Mouse (Mus musculus) gastrocnemius, adult 2 months (tissue): ENCODE measurements around the gene Herpud1. TPM values are rescaled to one million over a fixed set of nuclear protein-coding genes. Genes with fewer than 3 reads are reported as not detected.

ENCODE experiments used
- DNase-seq: peaks from one replicate; pipeline ENCODE4 v3.0.0; 2022
- H3K27ac ChIP-seq: fragments of 200-600 bp; 2 replicates; pipeline ENCODE4 v1.8.1; 2022; ENCODE audit warnings: mild to moderate bottlenecking
- H3K4me3 ChIP-seq: fragments of 200-600 bp; 2 replicates; pipeline ENCODE4 v1.8.1; 2022; ENCODE audit warnings: mild to moderate bottlenecking, moderate library complexity
- CTCF ChIP-seq: fragments of 200-600 bp; IDR thresholded peaks from 2 replicates; pipeline ENCODE4 v1.8.1; 2022; ENCODE audit warnings: antibody characterized with exemption, mild to moderate bottlenecking, moderate library complexity
- intact Hi-C: fragments of 180-260 bp; cut with DNase I; formaldehyde crosslinking; loops from one replicate; pipeline ENCODE4 v1.15.1; 2025
- long read RNA-seq, 2 experiments: library from polyadenylated mRNA; stranded (forward); transcript quantifications; one replicate each; pipeline ENCODE4 v2.0.0; 2021
- total RNA-seq, 2 experiments: library from RNA; stranded (reverse); gene quantifications; 2 replicates each; pipeline ENCODE4 v1.2.3; 2021

Gene Herpud1
- 100 to 1,000 TPM; 111 to 117 TPM for total RNA-seq
- long read RNA-seq, experiment 1, transcript Herpud1-201 (8 exons, 1,873 nt), result minor isoform, 13 of 136 reads
- long read RNA-seq, experiment 1, transcript Herpud1-205 (8 exons, 1,952 nt), result major isoform, 113 of 136 reads
- long read RNA-seq, experiment 1, partial matches to known transcripts, result 2 of 136 reads
- long read RNA-seq, experiment 1, other reads (novel, unspliced or antisense), result 8 of 136 reads
- long read RNA-seq, experiment 2, transcript Herpud1-201 (8 exons, 1,873 nt), result minor isoform, 13 of 161 reads
- long read RNA-seq, experiment 2, transcript Herpud1-205 (8 exons, 1,952 nt), result major isoform, 130 of 161 reads
- long read RNA-seq, experiment 2, partial matches to known transcripts, result 5 of 161 reads
- long read RNA-seq, experiment 2, other reads (novel, unspliced or antisense), result 13 of 161 reads

GRCm38 (mm10) chr8:94386214-94387026 is at the start of gene Herpud1:
Gene Herpud1 (plus strand): TSS chr8:94386438.
- intact Hi-C loops, result no loop called here
- DNase-seq, result peak; percentile 99
- peak within 1 kb of the TSS; percentile 96 for H3K27ac ChIP-seq
- H3K4me3 ChIP-seq, result peak within 1 kb of the TSS; percentile 77
- TF ChIP-seq CTCF, result no peak

- Histone ChIP-seq H3K4me3 (no peak overlapping the region), H3K27ac (no peak overlapping the region)
- DNase-seq, result no peak
- intact Hi-C loops, result no loop called here
- TF ChIP-seq CTCF, result no peak
Observed at GRCm38 (mm10) chr8:94337559-94337958, 48.7 kb upstream of the Herpud1 start.

- DNase-seq, result no peak
- no peak for TF ChIP-seq CTCF
- intact Hi-C loops, result no loop called here
- H3K4me3 ChIP-seq, result no peak overlapping the region
- no peak overlapping the region for H3K27ac ChIP-seq
Observed at GRCm38 (mm10) chr8:94340796-94341195, 45.4 kb upstream of the Herpud1 start.

GRCm38 (mm10) chr8:94342691-94343090 is 43.5 kb upstream of the Herpud1 start:
- no peak for TF ChIP-seq CTCF
- no peak for DNase-seq
- H3K4me3 ChIP-seq, result no peak overlapping the region
- intact Hi-C loops, result loop anchor here (1.0 kb wide), 1 partner anchor 55 kb away; no protein-coding TSS in a partner anchor
- H3K27ac ChIP-seq, result no peak overlapping the region

- Histone ChIP-seq H3K27ac (peak overlapping the region; percentile 46), H3K4me3 (no peak overlapping the region)
- TF ChIP-seq CTCF, result no peak; the same call in none of the 2 replicates
- peak; percentile 85 for DNase-seq
- intact Hi-C loops, result loop anchor here (1.0 kb wide), 1 partner anchor 54 kb away; no protein-coding TSS in a partner anchor
Observed at GRCm38 (mm10) chr8:94343290-94343689, 42.9 kb upstream of the Herpud1 start.

GRCm38 (mm10) chr8:94343778-94344320 is 42.4 kb upstream of the Herpud1 start:
- no peak for DNase-seq
- H3K4me3 ChIP-seq, result no peak overlapping the region
- intact Hi-C loops, result loop anchor here (1.0 kb wide), 1 partner anchor 53 kb away; no protein-coding TSS in a partner anchor
- no peak for TF ChIP-seq CTCF
- peak overlapping the region; percentile 46 for H3K27ac ChIP-seq

- Histone ChIP-seq H3K27ac (no peak overlapping the region), H3K4me3 (no peak overlapping the region)
- intact Hi-C loops, result no loop called here
- no peak for TF ChIP-seq CTCF
- DNase-seq, result no peak
Observed at GRCm38 (mm10) chr8:94345657-94346056, 40.6 kb upstream of the Herpud1 start.

- no peak overlapping the region for H3K27ac ChIP-seq
- TF ChIP-seq CTCF, result no peak
- intact Hi-C loops, result no loop called here
- no peak for DNase-seq
- no peak overlapping the region for H3K4me3 ChIP-seq
Observed at GRCm38 (mm10) chr8:94346264-94346663, 40.0 kb upstream of the Herpud1 start.

GRCm38 (mm10) chr8:94348425-94348824 is 37.8 kb upstream of the Herpud1 start:
- Histone ChIP-seq H3K4me3 (no peak overlapping the region), H3K27ac (no peak overlapping the region)
- no peak for TF ChIP-seq CTCF
- intact Hi-C loops, result no loop called here
- DNase-seq, result no peak

- TF ChIP-seq CTCF, result no peak
- no peak for DNase-seq
- no peak overlapping the region for H3K4me3 ChIP-seq
- H3K27ac ChIP-seq, result no peak overlapping the region
- intact Hi-C loops, result no loop called here
Observed at GRCm38 (mm10) chr8:94354069-94354531, 32.1 kb upstream of the Herpud1 start.

- intact Hi-C loops, result no loop called here
- Histone ChIP-seq H3K4me3 (no peak overlapping the region), H3K27ac (no peak overlapping the region)
- no peak for DNase-seq
- TF ChIP-seq CTCF, result no peak
Observed at GRCm38 (mm10) chr8:94354571-94354970, 31.7 kb upstream of the Herpud1 start.

- Histone ChIP-seq H3K4me3 (no peak overlapping the region), H3K27ac (no peak overlapping the region)
- TF ChIP-seq CTCF, result no peak
- intact Hi-C loops, result no loop called here
- DNase-seq, result no peak
Observed at GRCm38 (mm10) chr8:94357220-94357619, 29.0 kb upstream of the Herpud1 start.
